Mouse (Mus musculus): ENCODE data around the gene Gm20721. TPM values are rescaled to one million over a fixed set of nuclear protein-coding genes. Genes with fewer than 3 reads are reported as not detected.

The Gm20721 gene
- total RNA-seq, 2 experiments from 2014 or later, result 2.0 to 3.5 TPM

DNA sequence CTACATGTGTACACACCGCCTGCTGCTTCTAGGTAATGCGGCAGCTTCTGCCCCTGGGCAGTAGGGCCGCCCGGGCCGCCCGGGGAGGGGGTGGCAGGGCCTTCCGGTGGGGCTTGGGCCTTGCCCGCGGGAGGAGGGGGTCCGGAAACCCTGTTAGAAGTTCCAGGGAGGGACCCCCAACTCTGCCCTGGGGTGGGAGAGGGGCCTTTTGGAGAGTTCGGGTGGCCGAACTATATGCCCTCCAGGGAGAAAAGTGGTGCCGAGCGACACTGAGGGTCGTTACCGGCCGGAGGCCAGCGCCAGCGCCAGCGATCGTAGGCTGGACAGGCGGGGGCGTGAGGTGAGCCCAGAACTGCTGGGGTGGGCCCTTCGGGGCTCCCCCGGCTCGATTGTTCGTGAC lies 46.3 kb downstream of the Gm20721 start:
- H3K4me3 ChIP-seq, result no peak overlapping the region
- DNase-seq (ENCODE audit: low spot score in 2 of 2), result no peak
- no peak for TF ChIP-seq CTCF (conservative IDR thresholded peaks at IDR 0.05)
- no peak overlapping the region for H3K27ac ChIP-seq

DNA sequence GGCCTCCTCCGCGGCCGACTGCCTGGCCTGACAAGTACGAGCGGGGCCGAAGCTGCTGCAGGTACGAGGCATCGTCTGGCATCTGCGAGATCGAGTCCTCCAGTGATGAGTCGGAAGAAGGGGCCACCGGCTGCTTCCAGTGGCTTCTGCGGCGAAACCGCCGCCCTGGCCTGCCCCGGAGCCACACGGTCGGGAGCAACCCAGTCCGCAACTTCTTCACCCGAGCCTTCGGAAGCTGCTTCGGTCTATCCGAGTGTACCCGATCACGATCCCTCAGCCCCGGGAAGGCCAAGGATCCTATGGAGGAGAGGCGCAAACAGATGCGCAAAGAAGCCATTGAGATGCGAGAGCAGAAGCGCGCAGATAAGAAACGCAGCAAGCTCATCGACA lies 46.7 kb downstream of the Gm20721 start:
- TF ChIP-seq CTCF (conservative IDR thresholded peaks at IDR 0.05), result no peak
- H3K4me3 ChIP-seq, result no peak overlapping the region

GRCm38 (mm10) chr2:174299091-174299770 lies 47.3 kb downstream of the Gm20721 start:
- H3K27ac ChIP-seq, result no peak overlapping the region
- no peak overlapping the region for H3K4me3 ChIP-seq
- DNase-seq (ENCODE audit: low spot score in 2 of 2), result no peak
- TF ChIP-seq CTCF (conservative IDR thresholded peaks at IDR 0.05), result no peak

More for the DNA sequence above, 46.7 kb downstream of the Gm20721 start:
- H3K27ac ChIP-seq, result no peak overlapping the region
- no peak for DNase-seq (ENCODE audit: low spot score in 2 of 2)

DNA sequence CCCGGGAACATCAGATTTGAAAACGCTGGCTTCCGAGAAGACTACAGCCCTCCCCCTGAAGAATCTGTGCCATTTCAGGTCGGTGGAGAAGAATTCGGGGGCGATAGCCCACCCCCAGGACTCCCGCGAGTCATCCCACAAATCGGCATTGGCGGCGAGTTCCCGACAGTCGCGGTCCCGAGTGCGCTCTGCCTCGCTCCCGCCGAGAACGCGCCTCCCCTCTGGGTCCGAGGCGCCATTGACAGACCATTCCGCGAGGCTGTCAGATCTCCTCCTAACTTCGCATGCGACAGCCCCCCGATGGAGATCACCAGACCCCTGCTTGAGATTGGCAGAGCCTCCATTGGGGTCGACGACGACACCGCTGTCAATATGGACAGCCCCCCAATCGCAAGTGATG lies 48.0 kb downstream of the Gm20721 start:
- Histone ChIP-seq H3K27ac (no peak overlapping the region), H3K4me3 (no peak overlapping the region)
- DNase-seq (ENCODE audit: low spot score in 2 of 2), result no peak
- TF ChIP-seq CTCF (conservative IDR thresholded peaks at IDR 0.05), result no peak

DNA sequence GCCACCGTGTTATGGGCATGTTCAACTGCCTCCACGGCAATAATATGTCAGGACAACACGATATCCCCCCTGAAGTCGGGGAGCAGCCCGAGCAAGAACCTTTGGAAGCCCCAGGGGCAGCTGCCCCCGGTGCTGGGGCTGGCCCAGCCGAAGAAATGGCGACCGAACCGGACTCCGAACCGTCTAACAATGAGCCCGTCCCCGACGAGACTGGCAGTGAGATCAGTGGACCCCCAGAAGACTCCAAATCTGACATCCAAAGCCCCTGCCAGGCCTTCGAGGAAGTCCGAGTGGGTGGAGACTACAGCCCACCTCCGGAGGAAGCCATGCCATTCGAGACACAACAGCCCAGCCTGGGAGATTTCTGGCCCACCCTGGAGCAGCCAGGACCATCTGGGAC lies 48.7 kb downstream of the Gm20721 start:
- Histone ChIP-seq H3K4me3 (no peak overlapping the region), H3K27ac (no peak overlapping the region)
- no peak for DNase-seq (ENCODE audit: low spot score in 2 of 2)
- no peak for TF ChIP-seq CTCF (conservative IDR thresholded peaks at IDR 0.05)

GRCm38 (mm10) chr2:174297086-174297571 lies 49.4 kb downstream of the Gm20721 start:
- Histone ChIP-seq H3K4me3 (no peak overlapping the region), H3K27ac (no peak overlapping the region)
- peak; percentile 74 for TF ChIP-seq CTCF (conservative IDR thresholded peaks at IDR 0.05)
- DNase-seq (ENCODE audit: low spot score in 2 of 2), result no peak

DNA sequence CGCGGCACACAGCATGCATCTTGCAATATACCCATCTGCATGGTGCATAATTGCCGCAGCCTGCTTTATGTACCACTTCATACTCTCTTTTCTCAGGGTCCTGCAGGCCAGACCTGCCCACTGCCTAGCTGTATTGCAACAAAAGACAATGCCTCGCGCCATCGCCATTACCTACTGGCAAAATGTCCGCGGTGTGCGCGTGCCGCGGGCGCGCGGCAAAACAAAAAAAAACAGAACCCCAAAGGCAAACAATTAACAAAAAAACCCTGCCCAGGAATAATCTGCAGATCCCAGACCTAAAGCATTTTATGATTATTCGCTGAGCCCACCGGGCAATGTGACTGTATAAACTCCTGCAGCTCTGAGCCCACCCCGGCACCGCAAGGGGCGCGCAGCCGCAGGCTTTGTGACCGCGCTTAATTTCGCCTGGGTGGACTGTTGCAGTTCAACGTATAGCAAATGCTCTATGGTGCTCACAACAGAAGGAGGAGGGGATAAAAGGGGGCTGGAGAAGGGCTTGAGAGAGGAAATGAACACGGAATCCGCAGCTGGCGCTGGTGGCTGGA lies 50.5 kb downstream of the Gm20721 start:
- Histone ChIP-seq H3K27ac (no peak overlapping the region), H3K4me3 (peak overlapping the region; percentile 48; the same call in 1 of the 2 replicates)
- no peak for DNase-seq (ENCODE audit: low spot score in 2 of 2)
- no peak for TF ChIP-seq CTCF (conservative IDR thresholded peaks at IDR 0.05)

GRCm38 (mm10) chr2:174295175-174295899 lies 51.2 kb downstream of the Gm20721 start:
- no peak overlapping the region for H3K27ac ChIP-seq
- H3K4me3 ChIP-seq, result peak overlapping the region; percentile 48
- peak; percentile 49 to 53 for DNase-seq (ENCODE audit: low spot score in 2 of 2)
- no peak; the same call in 1 of the 2 replicates for TF ChIP-seq CTCF (conservative IDR thresholded peaks at IDR 0.05)

- no peak for DNase-seq (ENCODE audit: low spot score in 2 of 2)
- Histone ChIP-seq H3K27ac (no peak overlapping the region), H3K4me3 (peak overlapping the region; percentile 48)
- TF ChIP-seq CTCF (conservative IDR thresholded peaks at IDR 0.05), result no peak
These were observed 52.1 kb downstream of the Gm20721 start for GRCm38 (mm10) chr2:174294457-174294856.

- TF ChIP-seq CTCF (conservative IDR thresholded peaks at IDR 0.05), result no peak
- DNase-seq (ENCODE audit: low spot score in 2 of 2), result no peak
- Histone ChIP-seq H3K4me3 (no peak overlapping the region), H3K27ac (no peak overlapping the region)
These were observed 54.9 kb downstream of the Gm20721 start for GRCm38 (mm10) chr2:174291662-174292030.

- Histone ChIP-seq H3K4me3 (no peak overlapping the region), H3K27ac (no peak overlapping the region)
- no peak for DNase-seq (ENCODE audit: low spot score in 2 of 2)
- no peak for TF ChIP-seq CTCF (conservative IDR thresholded peaks at IDR 0.05)
These were observed 55.4 kb downstream of the Gm20721 start for GRCm38 (mm10) chr2:174291029-174291661.

DNA sequence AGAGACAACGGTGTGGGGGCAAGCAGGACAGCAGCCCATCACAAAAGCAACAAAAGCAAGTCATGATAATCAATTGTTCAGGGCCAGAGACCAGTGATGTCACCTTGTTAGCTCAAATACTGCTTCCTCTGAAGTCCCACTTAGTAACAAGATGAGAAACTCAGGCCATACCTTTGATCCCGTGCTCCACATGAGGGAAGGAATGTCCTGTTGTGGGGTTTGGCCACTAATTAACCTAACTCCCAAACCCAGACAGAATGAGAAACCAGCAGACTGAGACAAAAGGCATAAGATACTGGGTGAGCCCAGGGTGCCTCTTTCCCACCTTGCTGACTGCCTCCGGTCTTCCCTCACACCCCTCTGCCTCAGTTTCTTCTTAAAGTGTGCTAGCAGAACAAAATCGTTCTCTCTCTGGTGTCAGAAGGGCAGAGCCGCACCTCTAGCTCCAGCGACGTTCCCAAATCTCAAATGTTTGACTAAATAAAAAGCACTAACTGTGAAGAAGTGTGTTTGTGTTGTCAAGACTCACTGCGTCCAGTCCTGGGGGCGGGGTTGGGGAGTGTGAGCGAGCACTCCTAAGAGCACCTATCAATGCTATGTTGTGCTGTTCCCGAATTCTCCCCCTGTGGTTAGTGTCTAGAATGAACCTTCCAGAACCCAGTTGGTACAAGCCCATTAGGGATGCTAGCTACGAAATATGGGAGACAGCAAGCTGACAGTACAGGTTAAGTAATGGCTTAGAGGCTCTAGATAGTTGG lies 57.7 kb downstream of the Gm20721 start:
- TF ChIP-seq CTCF (conservative IDR thresholded peaks at IDR 0.05), result no peak
- Histone ChIP-seq H3K4me3 (no peak overlapping the region), H3K27ac (no peak overlapping the region)
- no peak for DNase-seq (ENCODE audit: low spot score in 2 of 2)
